Mouse (Mus musculus) liver, postnatal 0 days (tissue): ENCODE data around the gene Usp18.

ENCODE experiments used
- CTCF ChIP-seq: sonication (generic); IDR thresholded peaks from 2 replicates; pipeline ENCODE4 v1.5.1; 2016; ENCODE audit warnings: antibody characterized with exemption, low read depth
- EP300 ChIP-seq: IDR thresholded peaks from 2 replicates; pipeline ENCODE4 v1.6.1; 2016; ENCODE audit warnings: antibody characterized with exemption, low read depth, mild to moderate bottlenecking

DNA sequence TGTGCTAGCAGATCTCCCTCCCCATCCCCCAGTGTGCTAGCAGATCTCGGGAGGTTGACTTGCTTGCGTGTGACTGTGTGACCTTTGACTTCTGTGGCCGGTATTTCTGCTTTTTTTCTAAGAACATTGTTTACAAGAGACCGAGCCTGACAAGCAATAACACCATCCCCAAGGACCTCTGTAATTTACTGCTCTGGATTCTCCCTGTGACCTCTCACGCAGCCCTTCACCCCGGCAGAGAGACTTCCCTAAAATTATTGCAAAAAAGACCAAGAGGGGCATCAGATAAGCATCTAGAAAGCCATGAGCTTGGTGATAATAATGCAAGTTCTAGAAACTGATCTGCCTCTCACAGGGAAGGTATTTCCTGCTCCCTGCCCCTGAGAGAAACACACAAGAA, 20.7 kb upstream of the Usp18 start:
- TF ChIP-seq EP300: no peak
- TF ChIP-seq CTCF: no peak
